Mouse (Mus musculus) left cerebral cortex, postnatal 10 days (tissue): ENCODE data around the gene Rcan3. TPM values are rescaled to one million over a fixed set of nuclear protein-coding genes. Genes with fewer than 3 reads are reported as not detected.

Source experiments
- DNase-seq, 2 experiments: peaks; one replicate each; pipeline ENCODE4 v3.0.0; 2021 to 2022; ENCODE audit warnings: low spot score in 2 of 2, mixed read lengths in 1 of 2; ENCODE audit errors: extremely low spot score in 1 of 2
- intact Hi-C: fragments of 180-260 bp; cut with DNase I; formaldehyde crosslinking; loops from one replicate; pipeline ENCODE4 v1.15.1; 2025
- total RNA-seq, 2 experiments: library from RNA; stranded (reverse); gene quantifications; 2 replicates each; pipeline ENCODE4 v1.2.3; 2021

The Rcan3 gene
- total RNA-seq, 2 experiments from 2014 or later = 47.6 to 54.9 TPM

- intact Hi-C loops = no loop called here
- no peak for DNase-seq
Observed at GRCm38 (mm10) chr4:135420416-135420815, 13.2 kb downstream of the Rcan3 start.

DNA sequence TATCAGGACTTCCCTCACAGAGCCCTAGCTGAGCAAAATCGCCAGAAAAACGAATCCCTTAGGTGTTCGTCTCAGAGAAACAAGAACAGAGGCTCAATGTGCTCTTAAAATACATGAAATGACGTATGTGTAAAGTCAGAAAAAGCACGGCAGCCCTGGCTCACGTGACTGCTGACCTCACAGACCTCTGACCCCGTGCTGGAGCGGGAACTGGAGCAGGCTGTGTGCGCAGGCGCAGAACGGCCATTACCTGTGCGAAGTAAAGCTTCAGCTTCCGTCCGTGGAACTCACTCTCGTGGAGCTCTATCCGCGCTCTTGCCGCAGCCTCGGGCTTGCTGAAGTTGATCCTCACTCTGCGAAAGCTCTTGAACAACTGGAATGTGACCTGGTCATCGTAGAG is 13.7 kb downstream of the Rcan3 start:
- intact Hi-C loops = no loop called here
- DNase-seq = no peak

- intact Hi-C loops = no loop called here
Observed at GRCm38 (mm10) chr4:135416367-135416766, 17.3 kb downstream of the Rcan3 start.

DNA sequence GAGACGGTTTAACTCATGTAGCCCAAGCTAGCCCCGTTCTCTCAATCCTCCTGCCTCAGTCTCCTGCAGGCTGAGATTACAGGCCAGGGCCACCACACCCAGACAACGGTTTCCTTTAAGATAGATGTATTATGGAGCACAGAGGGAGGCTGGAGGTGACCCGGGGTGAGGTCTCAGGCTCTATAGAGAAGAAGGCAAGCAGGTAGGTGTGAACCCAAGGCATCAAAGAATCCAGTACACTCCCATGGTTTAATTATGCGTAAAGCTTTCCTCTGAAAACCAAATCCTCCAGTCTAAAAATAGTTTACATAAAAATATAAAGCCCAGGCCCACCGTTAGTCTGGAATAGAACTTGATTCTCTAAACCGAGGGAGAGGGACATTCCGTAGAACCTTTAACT is 20.2 kb downstream of the Rcan3 start:
- no peak for DNase-seq
- intact Hi-C loops = no loop called here

More at GRCm38 (mm10) chr4:135416367-135416766, 17.3 kb downstream of the Rcan3 start:
- DNase-seq = no peak

DNA sequence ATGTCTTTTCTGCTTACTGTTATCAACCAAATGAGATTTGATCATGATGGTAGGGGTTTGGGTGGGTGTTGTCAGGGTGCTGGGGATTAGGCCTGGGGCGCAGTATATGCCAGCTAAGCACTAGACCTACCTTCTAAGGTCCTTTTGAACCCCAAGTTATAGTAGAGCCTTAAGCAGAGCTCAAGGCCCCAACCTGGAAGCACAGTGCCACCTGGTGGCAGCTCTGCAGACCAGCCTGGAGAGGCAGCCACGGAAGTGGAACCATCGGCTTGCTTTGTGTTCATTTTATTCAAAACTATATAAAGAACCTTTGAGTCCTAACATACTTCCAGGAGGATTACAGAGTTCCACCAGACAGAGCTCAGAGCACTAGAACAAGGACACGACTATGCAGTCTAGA is 22.0 kb downstream of the Rcan3 start:
- intact Hi-C loops = loop anchor here (2.0 kb wide), 2 partner anchors 29 to 53 kb away; no protein-coding TSS in a partner anchor
- peak in 1 of 2 experiments; percentile 67 for DNase-seq

DNA sequence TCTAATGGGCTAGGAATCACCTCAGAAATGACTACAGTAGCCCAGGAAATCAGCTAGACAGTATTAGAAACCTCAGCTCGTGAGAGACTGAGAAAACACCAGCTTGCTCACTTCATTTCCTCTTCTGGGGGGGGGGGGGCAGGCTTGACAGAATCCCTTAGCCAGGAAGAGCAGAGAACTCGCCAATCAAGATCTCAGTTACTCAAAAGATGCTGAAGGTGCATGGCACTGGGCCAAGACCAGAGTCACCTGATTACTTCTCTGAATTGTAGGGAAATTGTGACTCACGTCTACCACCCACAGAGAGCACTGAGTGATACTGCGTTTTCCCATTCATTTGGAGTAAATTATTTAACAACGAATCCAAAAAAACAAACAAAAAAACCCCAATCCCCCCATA is 27.5 kb downstream of the Rcan3 start:
- intact Hi-C loops = no loop called here
- DNase-seq = peak; percentile 23 to 73

GRCm38 (mm10) chr4:135404916-135405315 is 28.7 kb downstream of the Rcan3 start:
- intact Hi-C loops = no loop called here
- no peak for DNase-seq

DNA sequence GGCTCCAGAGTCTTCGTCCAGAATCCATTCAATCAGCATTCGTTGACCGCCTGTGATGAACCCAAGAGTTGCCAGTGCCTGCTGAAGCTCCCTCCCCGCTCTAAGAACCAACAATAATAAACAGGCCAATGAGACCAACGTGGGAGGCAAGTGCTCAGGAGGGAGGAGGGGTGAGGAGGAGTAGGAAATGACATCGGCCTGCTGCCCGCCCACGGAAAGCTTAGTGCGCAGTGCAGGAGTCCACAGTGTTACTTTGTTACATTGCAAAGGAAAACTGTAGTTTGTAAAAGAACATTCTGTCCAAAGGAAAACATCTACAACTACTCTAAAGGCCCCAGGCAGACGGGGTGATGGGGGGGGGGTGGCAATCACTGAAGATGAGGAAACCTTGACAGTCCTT is 29.6 kb downstream of the Rcan3 start:
- intact Hi-C loops = no loop called here
- no peak for DNase-seq

DNA sequence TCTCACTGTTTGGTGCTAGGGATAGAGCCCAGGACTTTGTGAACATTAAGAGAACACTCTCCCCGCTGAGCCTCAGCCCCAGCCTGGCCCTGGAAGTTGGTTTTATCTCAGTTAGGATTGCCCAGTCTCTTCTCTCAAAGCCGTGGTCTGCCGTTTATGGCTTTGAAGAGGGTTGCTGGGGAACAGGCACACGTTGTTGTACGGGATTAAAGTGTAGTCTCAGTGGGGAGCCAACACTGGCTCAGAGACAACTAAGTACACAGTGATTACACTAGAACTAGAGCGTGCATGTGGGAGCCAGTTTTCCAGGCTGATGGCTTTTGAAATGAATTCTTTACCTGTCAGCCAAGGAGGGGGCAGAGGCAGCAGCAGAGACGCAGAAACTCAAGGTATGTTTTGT is 31.8 kb downstream of the Rcan3 start:
- no peak for DNase-seq
- intact Hi-C loops = no loop called here

- intact Hi-C loops = no loop called here
- DNase-seq = no peak
Observed at GRCm38 (mm10) chr4:135397991-135398390, 35.7 kb downstream of the Rcan3 start, which contains the start of gene Ncmap. Gene Ncmap, minus strand, starts transcription at chr4:135398227.

GRCm38 (mm10) chr4:135397551-135397950 is 36.1 kb downstream of the Rcan3 start:
- intact Hi-C loops = no loop called here

GRCm38 (mm10) chr4:135396303-135396702 is 37.4 kb downstream of the Rcan3 start:
- intact Hi-C loops = no loop called here
- DNase-seq = no peak

More at GRCm38 (mm10) chr4:135397551-135397950, 36.1 kb downstream of the Rcan3 start:
- no peak for DNase-seq

- intact Hi-C loops = no loop called here
- DNase-seq = no peak
Observed at GRCm38 (mm10) chr4:135395375-135395774, 38.3 kb downstream of the Rcan3 start.

DNA sequence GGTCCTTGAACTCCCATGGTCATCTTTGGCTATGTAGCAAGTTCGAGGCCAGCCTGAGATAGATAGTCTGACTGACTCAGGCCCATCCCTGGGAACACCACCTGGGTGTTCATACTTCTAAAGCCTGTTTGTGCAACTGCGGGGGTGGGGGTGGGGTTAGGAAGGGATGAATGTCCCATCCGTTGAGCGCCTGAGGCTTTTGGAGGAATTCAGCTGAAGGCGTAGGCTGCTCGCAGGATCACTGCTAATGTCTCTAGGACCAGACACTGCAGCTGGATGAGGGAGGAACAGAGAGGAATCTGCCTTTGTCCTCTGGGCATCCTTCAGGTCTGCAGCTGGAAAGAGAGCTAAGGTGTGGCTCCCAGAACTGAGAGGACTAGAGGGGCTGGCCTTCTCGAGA is 39.0 kb downstream of the Rcan3 start:
- DNase-seq = no peak
- intact Hi-C loops = no loop called here

- no peak for DNase-seq
- intact Hi-C loops = no loop called here
Observed at GRCm38 (mm10) chr4:135393381-135393780, 40.3 kb downstream of the Rcan3 start.

DNA sequence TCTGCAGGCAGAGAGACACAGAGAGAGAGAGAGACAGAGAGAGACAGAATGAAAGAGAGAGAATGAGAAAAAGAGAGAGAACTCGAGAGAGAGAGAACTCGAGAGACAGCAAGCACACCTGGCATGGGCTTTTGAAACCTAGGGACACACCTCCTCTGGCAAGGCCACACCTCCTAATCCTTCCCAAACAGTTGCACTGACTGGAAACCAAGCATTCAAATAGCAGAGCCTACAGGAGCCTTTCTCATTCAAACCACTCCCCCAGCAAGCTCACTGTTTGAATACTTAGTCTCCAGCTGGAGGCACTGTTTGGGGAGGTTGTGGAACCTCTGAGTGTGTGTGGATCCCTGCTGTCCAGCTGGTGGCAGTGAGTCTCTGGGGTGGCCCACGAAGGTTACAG is 40.9 kb downstream of the Rcan3 start:
- DNase-seq = no peak
- intact Hi-C loops = no loop called here

DNA sequence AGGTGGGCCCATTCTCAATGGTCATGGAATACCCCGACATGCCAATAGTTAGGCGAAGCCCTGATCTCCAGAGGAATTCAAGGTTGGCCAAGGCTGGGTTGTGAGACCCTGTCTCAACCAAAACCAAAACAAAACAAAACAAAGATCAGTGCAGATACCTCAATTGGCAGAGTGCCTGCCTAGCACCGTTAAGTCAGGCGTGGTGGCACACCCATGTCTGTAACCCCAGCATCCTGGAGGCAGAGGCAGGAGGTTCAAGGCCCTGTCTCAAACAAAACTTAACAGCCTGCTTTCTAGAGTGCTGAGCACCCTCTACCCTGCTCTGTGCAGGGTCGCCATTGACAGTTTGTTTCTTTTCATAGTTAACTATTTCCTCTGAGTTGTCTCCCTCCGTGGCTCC is 42.6 kb downstream of the Rcan3 start:
- intact Hi-C loops = no loop called here
- DNase-seq = no peak

- DNase-seq = peak in 1 of 2 experiments; percentile 51
- intact Hi-C loops = loop anchor here (10.0 kb wide), 1 partner anchor 279 kb away; no protein-coding TSS in a partner anchor
Observed at GRCm38 (mm10) chr4:135385614-135386013, 48.0 kb downstream of the Rcan3 start.

GRCm38 (mm10) chr4:135382316-135382715 is 51.3 kb downstream of the Rcan3 start:
- intact Hi-C loops = loop anchor here (2.0 to 10.0 kb wide), 2 partner anchors 28 to 282 kb away; no protein-coding TSS in a partner anchor
- DNase-seq = peak; percentile 65 to 72

- DNase-seq = no peak
- intact Hi-C loops = loop anchor here (10.0 kb wide), 1 partner anchor 283 kb away; no protein-coding TSS in a partner anchor
Observed at GRCm38 (mm10) chr4:135381355-135381754, 52.3 kb downstream of the Rcan3 start.

DNA sequence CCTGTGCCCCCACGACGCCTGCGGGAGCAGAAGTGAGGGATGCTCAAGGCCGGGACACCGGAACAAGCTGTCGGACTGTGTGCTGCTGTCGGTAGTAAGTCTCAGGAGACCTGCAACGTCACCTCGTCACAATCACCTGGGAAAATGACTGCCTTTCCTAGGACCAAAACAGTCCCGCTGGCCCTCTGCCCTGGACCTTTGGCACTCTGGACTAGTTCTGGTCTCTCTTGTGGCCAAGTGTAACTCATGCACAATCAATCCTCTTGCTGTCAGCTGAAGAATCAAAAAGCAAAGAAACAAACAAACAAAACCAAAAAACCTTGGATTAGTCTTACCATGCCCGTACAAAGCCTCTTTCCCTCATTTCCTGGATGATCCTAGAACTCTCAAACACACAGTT is 56.4 kb downstream of the Rcan3 start:
- intact Hi-C loops = no loop called here
- no peak for DNase-seq
